Mouse (Mus musculus) intestine, embryonic 16.5 days (tissue): ENCODE results near the gene Casp9. TPM values are rescaled to one million over a fixed set of nuclear protein-coding genes. Genes with fewer than 3 reads are reported as not detected.

Experiments used
- ATAC-seq: fragments of 200-750 bp; cut with Nextera tagmentation; 2 replicates; pipeline ENCODE4 v1.8.0; 2017; ENCODE audit warnings: moderate TSS enrichment, moderate library complexity
- H3K27ac ChIP-seq: fragments of 300-500 bp; sonication (generic); 2 replicates; pipeline ENCODE4 v1.5.1; 2014; ENCODE audit warnings: mild to moderate bottlenecking, low read length
- H3K27me3 ChIP-seq: fragments of 300-500 bp; sonication (generic); replicated peaks from 2 replicates; pipeline ENCODE4 v1.6.1; 2014; ENCODE audit warnings: low read length, control low read depth, mixed read lengths; ENCODE audit not compliant: control insufficient read depth, insufficient read depth
- H3K36me3 ChIP-seq: fragments of 300-500 bp; sonication (generic); 2 replicates; pipeline ENCODE4 v1.6.1; 2014; ENCODE audit warnings: low read length, control low read depth; ENCODE audit not compliant: control insufficient read depth, insufficient read depth
- H3K4me1 ChIP-seq: fragments of 300-500 bp; sonication (generic); 2 replicates; pipeline ENCODE4 v1.6.1; 2014; ENCODE audit warnings: low read length, control low read depth, mixed read lengths; ENCODE audit not compliant: control insufficient read depth, insufficient read depth
- H3K4me2 ChIP-seq: fragments of 300-500 bp; sonication (generic); 2 replicates; pipeline ENCODE4 v1.6.1; 2014; ENCODE audit warnings: low read depth, low read length, control low read depth
- H3K4me3 ChIP-seq: fragments of 300-500 bp; sonication (generic); 2 replicates; pipeline ENCODE4 v1.5.1; 2014; ENCODE audit warnings: mild to moderate bottlenecking, low read length
- H3K9ac ChIP-seq: fragments of 300-500 bp; sonication (generic); 2 replicates; pipeline ENCODE4 v1.6.1; 2014; ENCODE audit warnings: low read depth, low read length
- H3K9me3 ChIP-seq: fragments of 300-500 bp; sonication (generic); 2 replicates; pipeline ENCODE4 v1.6.1; 2016; ENCODE audit warnings: low read length, control low read depth; ENCODE audit not compliant: control insufficient read depth
- WGBS: fragments of 180-500 bp; shearing (Covaris S2); extraction: QIAGEN DNeasy Blood & Tissue Kit; methylation state at CpG from one replicate; pipeline ENCODE4 v1.1.7; 2014; 5-methylcytosine and 5-hydroxymethylcytosine counted together
- polyA plus RNA-seq: library from polyadenylated mRNA; unstranded; fragments of >200 nt; fragmentation: Nextera tagmentation; extraction: Ambion mirVana; gene quantifications from 2 replicates; pipeline ENCODE4 v1.2.1, GENCODE M21; 2015

Casp9 gene
- polyA plus RNA-seq, 1 experiment from 2014 or later, result 21.3 TPM

GRCm38 (mm10) chr4:141845999-141846398 is 52.6 kb downstream of the Casp9 start, which contains the start of gene Ctrc:
Gene Ctrc (minus strand): TSS chr4:141846359.
- H3K4me1 ChIP-seq, result no peaks in the 10 kb centered on the region
- no peak for ATAC-seq
- no peak within 1 kb of the TSS for H3K4me2 ChIP-seq
- no peaks in the 10 kb centered on the region for H3K36me3 ChIP-seq
- no peaks in the 10 kb centered on the region for H3K9me3 ChIP-seq
- H3K27me3 ChIP-seq, result no peaks in the 10 kb centered on the region
- H3K27ac ChIP-seq, result no peak within 1 kb of the TSS
- WGBS, result 78% methylated on average over 6 of the region's 6 CpGs
- no peak within 1 kb of the TSS for H3K9ac ChIP-seq
- no peak within 1 kb of the TSS for H3K4me3 ChIP-seq

- no peak for ATAC-seq
- Histone ChIP-seq H3K9ac (no peak overlapping the region), H3K27ac (no peak overlapping the region), H3K4me1 (peaks cover 2% of the 10 kb centered on the region; the same call in 1 of the 2 replicates), H3K4me3 (no peak overlapping the region), H3K9me3 (no peaks in the 10 kb centered on the region), H3K36me3 (no peaks in the 10 kb centered on the region), H3K4me2 (no peak overlapping the region), H3K27me3 (no peaks in the 10 kb centered on the region)
- WGBS, result 78% methylated on average over 9 of the region's 9 CpGs
Measured at GRCm38 (mm10) chr4:141853437-141853836, 60.0 kb downstream of the Casp9 start.

- H3K27me3 ChIP-seq, result no peaks in the 10 kb centered on the region
- ATAC-seq, result peak; percentile 49
- no peak overlapping the region for H3K4me2 ChIP-seq
- H3K36me3 ChIP-seq, result peaks cover 20% of the 10 kb centered on the region
- no peak overlapping the region for H3K4me3 ChIP-seq
- H3K4me1 ChIP-seq, result peaks cover 23% of the 10 kb centered on the region
- WGBS, result 20% methylated on average over 10 of the region's 10 CpGs
- no peak overlapping the region for H3K9ac ChIP-seq
- H3K27ac ChIP-seq, result no peak overlapping the region
- 0 out of 2 replicates have a peak, but pooled peaks cover 4% of the 10 kb centered on the region for H3K9me3 ChIP-seq
Measured at GRCm38 (mm10) chr4:141857422-141857930, 64.1 kb downstream of the Casp9 start.

GRCm38 (mm10) chr4:141858501-141858900 is 65.1 kb downstream of the Casp9 start:
- no peak overlapping the region for H3K4me2 ChIP-seq
- H3K9ac ChIP-seq, result no peak overlapping the region
- ATAC-seq, result no peak
- H3K4me1 ChIP-seq, result peaks cover 31% of the 10 kb centered on the region
- no peak overlapping the region for H3K4me3 ChIP-seq
- 78% methylated on average over 20 of the region's 20 CpGs for WGBS
- H3K36me3 ChIP-seq, result peaks cover 20% of the 10 kb centered on the region
- H3K27ac ChIP-seq, result peak overlapping the region; percentile 45; the same call in 1 of the 2 replicates
- H3K9me3 ChIP-seq, result 0 out of 2 replicates have a peak, but pooled peaks cover 4% of the 10 kb centered on the region
- no peaks in the 10 kb centered on the region for H3K27me3 ChIP-seq

- Histone ChIP-seq H3K4me2 (no peak overlapping the region), H3K9me3 (0 out of 2 replicates have a peak, but pooled peaks cover 4% of the 10 kb centered on the region), H3K27ac (no peak overlapping the region), H3K27me3 (no peaks in the 10 kb centered on the region), H3K9ac (no peak overlapping the region), H3K4me1 (peaks cover 38% of the 10 kb centered on the region), H3K36me3 (peaks cover 20% of the 10 kb centered on the region), H3K4me3 (no peak overlapping the region)
- WGBS, result 96% methylated on average over 14 of the region's 14 CpGs
- no peak for ATAC-seq
Measured at GRCm38 (mm10) chr4:141859351-141859750, 65.9 kb downstream of the Casp9 start.

GRCm38 (mm10) chr4:141860246-141860841 is 66.9 kb downstream of the Casp9 start:
- Histone ChIP-seq H3K4me3 (no peak overlapping the region), H3K4me2 (0 out of 2 replicates have a peak overlapping the region, but pooled peaks have one; percentile 2), H3K27ac (peak overlapping the region; percentile 80)

GRCm38 (mm10) chr4:141861591-141862295 is 68.3 kb downstream of the Casp9 start:
- no peak overlapping the region for H3K9ac ChIP-seq
- no peak overlapping the region for H3K4me2 ChIP-seq
- peak overlapping the region; percentile 11; the same call in 1 of the 2 replicates for H3K27ac ChIP-seq
- WGBS, result 79% methylated on average over 17 of the region's 17 CpGs
- H3K4me3 ChIP-seq, result no peak overlapping the region
- no peak for ATAC-seq
- peaks cover 20% of the 10 kb centered on the region for H3K36me3 ChIP-seq
- H3K4me1 ChIP-seq, result peaks cover 47% of the 10 kb centered on the region
- no peaks in the 10 kb centered on the region for H3K27me3 ChIP-seq
- 0 out of 2 replicates have a peak, but pooled peaks cover 4% of the 10 kb centered on the region for H3K9me3 ChIP-seq

More at GRCm38 (mm10) chr4:141860246-141860841, 66.9 kb downstream of the Casp9 start:
- Histone ChIP-seq H3K9me3 (0 out of 2 replicates have a peak, but pooled peaks cover 4% of the 10 kb centered on the region), H3K4me1 (peaks cover 38% of the 10 kb centered on the region), H3K9ac (no peak overlapping the region), H3K36me3 (peaks cover 20% of the 10 kb centered on the region), H3K27me3 (no peaks in the 10 kb centered on the region)
- ATAC-seq, result peak; percentile 62
- 54% methylated on average over 19 of the region's 19 CpGs for WGBS

GRCm38 (mm10) chr4:141862867-141863266 is 69.5 kb downstream of the Casp9 start:
- Histone ChIP-seq H3K9ac (0 out of 2 replicates have a peak overlapping the region, but pooled peaks have one; percentile 11), H3K4me1 (peaks cover 56% of the 10 kb centered on the region), H3K27me3 (no peaks in the 10 kb centered on the region), H3K36me3 (peaks cover 20% of the 10 kb centered on the region), H3K27ac (peak overlapping the region; percentile 65), H3K4me3 (no peak overlapping the region), H3K4me2 (no peak overlapping the region), H3K9me3 (0 out of 2 replicates have a peak, but pooled peaks cover 4% of the 10 kb centered on the region)
- no peak for ATAC-seq
- 64% methylated on average over 5 of the region's 5 CpGs for WGBS

- Histone ChIP-seq H3K9me3 (0 out of 2 replicates have a peak, but pooled peaks cover 4% of the 10 kb centered on the region), H3K4me2 (no peak overlapping the region), H3K27me3 (no peaks in the 10 kb centered on the region), H3K4me3 (no peak overlapping the region), H3K27ac (peak overlapping the region; percentile 65), H3K9ac (0 out of 2 replicates have a peak overlapping the region, but pooled peaks have one; percentile 11), H3K4me1 (peaks cover 61% of the 10 kb centered on the region), H3K36me3 (peaks cover 19% of the 10 kb centered on the region)
- WGBS, result 81% methylated on average over 7 of the region's 7 CpGs
- ATAC-seq, result no peak
Measured at GRCm38 (mm10) chr4:141863726-141864280, 70.4 kb downstream of the Casp9 start.
